Mouse (Mus musculus) ES-E14 (cell line): Measurements from ENCODE around the gene Ptk7. TPM values are rescaled to one million over a fixed set of nuclear protein-coding genes. Genes with fewer than 3 reads are reported as not detected.
A peak's percentile ranks its signal among the peaks of the same experiment; 100 is the strongest.

Experiments
- DNase-seq: peaks from one replicate; pipeline ENCODE4 v3.0.0-alpha.2; 2013; ENCODE audit warnings: low read depth, low spot score
- H3K27ac ChIP-seq: 2 replicates; pipeline ENCODE4 v1.5.1; 2012; ENCODE audit warnings: low read depth, mild to moderate bottlenecking, low read length, moderate library complexity, mixed read lengths; ENCODE audit not compliant: poor library complexity, insufficient read depth, severe bottlenecking
- H3K36me3 ChIP-seq: 2 replicates; pipeline ENCODE4 v1.6.1; 2012; ENCODE audit warnings: mild to moderate bottlenecking, low read length, moderate library complexity, mixed read lengths; ENCODE audit not compliant: control insufficient read depth, poor library complexity, insufficient read depth, severe bottlenecking
- H3K4me1 ChIP-seq, 2 experiments: fragments of 150-350 bp in 1 of 2; sonication (generic) in 1 of 2; 2 replicates each; pipeline ENCODE4 v1.6.1; 2012; ENCODE audit warnings: low read length in 2 of 2, mild to moderate bottlenecking in 1 of 2, mixed read lengths in 1 of 2; ENCODE audit not compliant: control insufficient read depth in 2 of 2, insufficient read depth in 2 of 2, poor library complexity in 1 of 2
- H3K4me3 ChIP-seq, 2 experiments: fragments of 150-350 bp in 1 of 2; sonication (generic) in 1 of 2; 2 replicates each; pipeline ENCODE4 v1.5.1; 2012; ENCODE audit warnings: low read length in 2 of 2, low read depth in 1 of 2, mild to moderate bottlenecking in 1 of 2, mixed read lengths in 1 of 2; ENCODE audit not compliant: insufficient read depth in 1 of 2, poor library complexity in 1 of 2, severe bottlenecking in 1 of 2
- H3K9ac ChIP-seq: 2 replicates; pipeline ENCODE4 v1.6.1; 2012; ENCODE audit warnings: low read depth, mild to moderate bottlenecking, low read length, mixed read lengths; ENCODE audit not compliant: poor library complexity, insufficient read depth, severe bottlenecking
- H3K9me3 ChIP-seq: fragments of 150-350 bp; sonication (generic); 2 replicates; pipeline ENCODE4 v1.6.1; 2012; ENCODE audit warnings: low read depth, mild to moderate bottlenecking, low read length; ENCODE audit not compliant: control insufficient read depth, insufficient read depth
- CHD2 ChIP-seq: IDR thresholded peaks from 2 replicates; pipeline ENCODE4 v1.6.1; 2014; ENCODE audit warnings: mild to moderate bottlenecking, low read depth, low read length, inconsistent platforms
- HCFC1 ChIP-seq: IDR thresholded peaks from 2 replicates; pipeline ENCODE4 v1.6.1; 2012; ENCODE audit warnings: low read length, inconsistent platforms, borderline replicate concordance; ENCODE audit not compliant: insufficient read depth
- MAFK ChIP-seq: IDR thresholded peaks from 2 replicates; pipeline ENCODE4 v1.6.1; 2014; ENCODE audit warnings: mild to moderate bottlenecking, low read depth, low read length, inconsistent platforms; ENCODE audit not compliant: insufficient read depth
- ZC3H11A ChIP-seq: IDR thresholded peaks from 2 replicates; pipeline ENCODE4 v1.6.1; 2012; ENCODE audit warnings: low read depth, mild to moderate bottlenecking, inconsistent platforms, low read length, borderline replicate concordance
- ZNF384 ChIP-seq: IDR thresholded peaks from 2 replicates; pipeline ENCODE4 v1.6.1; 2012; ENCODE audit warnings: low read depth, low read length, inconsistent platforms
- in situ Hi-C, 2 experiments: fragments of 600-800 bp; cut with MboI; formaldehyde crosslinking; loops; one replicate each; pipeline ENCODE4 v1.15.1; 2025; ENCODE audit warnings: low sequenced_read_pairs in 2 of 2, inconsistent platforms in 1 of 2; ENCODE audit not compliant: unreplicated experiment in 2 of 2
- total RNA-seq: library from RNA; depleted of rRNA; stranded (reverse); fragments of 300-350 nt; gene quantifications from 2 replicates; pipeline ENCODE4 v1.2.3, GENCODE M21; 2012

The Ptk7 gene
- total RNA-seq, 1 experiment: 200 TPM

DNA sequence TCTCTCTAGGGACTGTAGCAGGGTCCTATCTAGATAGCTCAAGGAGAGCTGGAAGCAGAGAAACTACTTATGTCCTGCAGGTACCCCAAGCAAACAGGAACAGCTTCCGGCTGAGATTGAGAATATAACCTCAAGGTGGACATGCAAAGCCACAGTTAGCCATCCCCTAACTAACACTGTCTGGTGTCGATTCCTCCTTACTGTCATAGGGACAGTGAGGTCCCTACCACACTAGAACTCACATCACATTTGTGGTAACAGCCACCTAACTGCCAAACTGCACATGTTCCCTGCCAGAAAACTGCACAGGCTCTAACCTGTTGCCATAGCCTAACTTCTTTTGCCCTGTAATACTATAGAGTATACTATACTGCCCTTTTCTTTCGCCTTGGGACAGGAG lies 75.4 kb downstream of the Ptk7 start:
- H3K36me3 ChIP-seq: peaks cover 18% of the 10 kb centered on the region
- in situ Hi-C loops: no loop called here
- DNase-seq: no peak
- H3K27ac ChIP-seq: no peak overlapping the region
- H3K4me3 ChIP-seq: peak overlapping the region in 1 of 2 experiments; percentile 98; a peak in 1 of 4 replicates
- TF ChIP-seq MAFK (no peak), ZNF384 (no peak), ZC3H11A (no peak), CHD2 (no peak), HCFC1 (no peak)
- peaks cover 5 to 8% of the 10 kb centered on the region in 2 experiments; a peak in 2 of 4 replicates for H3K4me1 ChIP-seq
- no peak overlapping the region for H3K9ac ChIP-seq
- no peaks in the 10 kb centered on the region for H3K9me3 ChIP-seq

- no peak for DNase-seq
- H3K4me1 ChIP-seq: peaks cover 5 to 12% of the 10 kb centered on the region in 2 experiments; a peak in 3 of 4 replicates
- TF ChIP-seq CHD2 (no peak), ZNF384 (no peak), ZC3H11A (no peak), MAFK (no peak)
- in situ Hi-C loops: no loop called here
- H3K9ac ChIP-seq: no peak overlapping the region
- H3K36me3 ChIP-seq: peaks cover 23% of the 10 kb centered on the region
- peak overlapping the region in 1 of 2 experiments; percentile 4; a peak in 1 of 4 replicates for H3K4me3 ChIP-seq
- no peak overlapping the region; the same call in 1 of the 2 replicates for H3K27ac ChIP-seq
- no peaks in the 10 kb centered on the region for H3K9me3 ChIP-seq
Measured at GRCm38 (mm10) chr17:46553469-46553868, 75.8 kb downstream of the Ptk7 start.

GRCm38 (mm10) chr17:46552841-46553423 lies 76.4 kb downstream of the Ptk7 start:
- in situ Hi-C loops: no loop called here
- peaks cover 5 to 15% of the 10 kb centered on the region in 2 experiments; a peak in 3 of 4 replicates for H3K4me1 ChIP-seq
- H3K9ac ChIP-seq: no peak overlapping the region
- peaks cover 24% of the 10 kb centered on the region for H3K36me3 ChIP-seq
- H3K27ac ChIP-seq: no peak overlapping the region
- H3K4me3 ChIP-seq: peak overlapping the region in 1 of 2 experiments; percentile 53; a peak in 2 of 4 replicates
- DNase-seq: peak; percentile 88
- H3K9me3 ChIP-seq: no peaks in the 10 kb centered on the region
- TF ChIP-seq CHD2 (peak; percentile 93), HCFC1 (no peak)

DNA sequence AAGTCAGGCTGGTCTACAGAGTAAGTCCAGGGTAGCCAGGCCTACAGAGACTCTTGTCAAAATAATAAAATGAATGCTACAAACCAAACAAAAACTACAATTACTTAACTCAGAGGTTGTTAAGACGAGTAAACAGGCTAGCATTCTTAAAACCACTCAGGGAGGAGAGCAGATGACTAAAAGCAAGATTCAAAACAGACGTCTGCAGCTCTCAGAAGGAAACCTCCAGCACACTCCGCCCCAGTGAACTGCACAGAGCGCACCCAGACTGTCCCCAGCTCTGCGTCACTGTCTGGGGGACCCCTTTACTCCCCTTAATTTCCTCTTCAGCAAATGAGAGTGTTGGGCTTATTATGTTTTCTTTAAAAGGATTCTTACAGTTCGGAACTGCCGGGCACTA lies 77.2 kb downstream of the Ptk7 start:
- no peak for DNase-seq
- Histone ChIP-seq H3K36me3 (peaks cover 24% of the 10 kb centered on the region), H3K4me3 (no peak overlapping the region), H3K9me3 (no peaks in the 10 kb centered on the region), H3K27ac (no peak overlapping the region; the same call in 1 of the 2 replicates), H3K9ac (no peak overlapping the region), H3K4me1 (peaks cover 5 to 20% of the 10 kb centered on the region in 2 experiments; a peak in 3 of 4 replicates)
- TF ChIP-seq ZNF384: no peak
- no peak for TF ChIP-seq HCFC1
- in situ Hi-C loops: no loop called here

- Histone ChIP-seq H3K27ac (no peak overlapping the region), H3K4me1 (peaks cover 5 to 24% of the 10 kb centered on the region in 2 experiments), H3K9ac (no peak overlapping the region), H3K4me3 (no peak overlapping the region), H3K36me3 (peaks cover 24% of the 10 kb centered on the region), H3K9me3 (no peaks in the 10 kb centered on the region)
- no peak for DNase-seq
- in situ Hi-C loops: no loop called here
- TF ChIP-seq MAFK: no peak
- no peak for TF ChIP-seq ZC3H11A
- TF ChIP-seq CHD2: no peak
- no peak for TF ChIP-seq HCFC1
- no peak for TF ChIP-seq ZNF384
Measured at GRCm38 (mm10) chr17:46551369-46551768, 77.9 kb downstream of the Ptk7 start.
